ENCODE assay signal across 7 mouse cellular contexts in the genomic region with DNA sequence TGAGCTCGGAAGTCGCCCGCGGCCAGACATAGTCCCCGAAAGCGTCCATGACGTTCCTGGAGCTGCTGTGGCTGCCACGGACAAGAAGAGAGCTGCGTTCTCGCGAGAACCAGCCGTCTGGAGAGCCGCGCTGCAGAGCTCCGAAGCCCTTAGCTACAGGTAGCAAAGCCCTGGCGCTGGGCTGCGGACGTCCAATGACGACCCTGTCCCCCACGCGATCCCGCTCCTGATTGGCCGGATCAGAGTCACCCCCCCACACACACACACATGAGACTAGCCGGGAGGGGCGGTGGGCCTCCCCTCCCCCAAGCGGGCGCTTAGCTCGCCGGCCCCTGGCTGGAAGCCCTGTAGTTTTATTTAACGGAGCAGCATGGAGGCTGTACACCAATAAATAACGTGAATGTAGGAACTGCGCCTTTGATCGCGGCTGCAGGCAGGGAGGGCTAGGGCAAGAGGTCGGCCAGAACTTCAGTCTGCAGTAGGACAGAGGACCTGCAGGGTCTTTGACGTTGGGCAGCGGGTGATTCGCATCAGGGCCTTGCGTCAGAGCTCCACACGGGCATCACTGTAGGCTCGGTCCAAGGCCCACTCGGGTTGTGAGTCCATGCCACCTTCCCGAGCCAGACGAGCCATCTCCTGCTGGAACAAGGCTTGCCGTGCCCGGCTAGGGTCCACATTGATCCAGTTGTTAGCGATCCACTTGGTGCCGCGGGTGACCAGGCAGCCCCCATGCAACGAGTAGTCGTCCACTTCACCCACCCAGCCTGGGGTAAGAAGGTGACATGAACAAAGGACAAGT. TPM values are rescaled to one million over a fixed set of nuclear protein-coding genes. Genes with fewer than 3 reads are reported as not detected.
DNase-seq lines count a peak whose midpoint lies in the region; ATAC-seq and TF ChIP-seq lines count a peak whose summit lies in the region.

Gene Wdr6, minus strand, starts transcription at position 195 of the 799 bp plus-strand sequence.

- no peaks in the 10 kb centered on the region for H3K27me3 ChIP-seq in intestine, embryonic 16.5 days (replicated peaks; ENCODE audit: control insufficient read depth, insufficient read depth, low read length)
- H3K27me3 ChIP-seq in midbrain, embryonic 11.5 days (ENCODE audit: control insufficient read depth, insufficient read depth, low read length): no peaks in the 10 kb centered on the region; the same call in 1 of the 2 replicates
- no peaks in the 10 kb centered on the region for H3K27me3 ChIP-seq in small intestine, adult 2 months (ENCODE audit: control insufficient read depth, insufficient read depth, low read length)

- peak; percentile 50; the same call in 1 of the 2 replicates for TF ChIP-seq POLR2A in small intestine, adult 2 months (IDR thresholded peaks at IDR 0.05; ENCODE audit: low read depth, low read length)

- H3K27ac ChIP-seq in intestine, embryonic 16.5 days (ENCODE audit: low read length): peak within 1 kb of the TSS; percentile 93
- peak within 1 kb of the TSS; percentile 95 for H3K27ac ChIP-seq in midbrain, embryonic 11.5 days (ENCODE audit: low read depth, low read length)
- peak within 1 kb of the TSS; percentile 40 for H3K27ac ChIP-seq in small intestine, adult 2 months (ENCODE audit: insufficient read depth, low read depth, low read length)

- H3K9ac ChIP-seq in intestine, embryonic 16.5 days (ENCODE audit: low read depth, low read length): peak within 1 kb of the TSS; percentile 88
- H3K9ac ChIP-seq in midbrain, embryonic 11.5 days (ENCODE audit: low read length): peak within 1 kb of the TSS; percentile 85

- ATAC-seq in intestine, embryonic 16.5 days: peak; percentile 97
- ATAC-seq in midbrain, embryonic 11.5 days (ENCODE audit: low FRiP score): peak; percentile 97

- peak within 1 kb of the TSS; percentile 79 for H3K4me2 ChIP-seq in intestine, embryonic 16.5 days (ENCODE audit: low read depth, low read length)
- peak within 1 kb of the TSS; percentile 78 for H3K4me2 ChIP-seq in midbrain, embryonic 11.5 days

- 5% methylated on average over 51 of the region's 51 CpGs for WGBS in intestine, embryonic 16.5 days
- 5% methylated on average over 51 of the region's 51 CpGs for WGBS in midbrain, embryonic 11.5 days
- WGBS in small intestine, adult 2 months: 4% methylated on average over 51 of the region's 51 CpGs

- peaks cover 7% of the 10 kb centered on the region for H3K36me3 ChIP-seq in intestine, embryonic 16.5 days (ENCODE audit: control insufficient read depth, insufficient read depth, low read length)
- peaks cover 3% of the 10 kb centered on the region for H3K36me3 ChIP-seq in midbrain, embryonic 11.5 days (ENCODE audit: control insufficient read depth, insufficient read depth, low read length)
- no peaks in the 10 kb centered on the region for H3K36me3 ChIP-seq in small intestine, adult 2 months (ENCODE audit: control insufficient read depth, insufficient read depth, low read length)

- no peaks in the 10 kb centered on the region for H3K9me3 ChIP-seq in intestine, embryonic 16.5 days (ENCODE audit: control insufficient read depth, low read length)
- no peaks in the 10 kb centered on the region for H3K9me3 ChIP-seq in midbrain, embryonic 11.5 days (ENCODE audit: control insufficient read depth, low read length)

- intact Hi-C loops in left cerebral cortex, postnatal 36 days (cut with DNase I): no loop called here

- peaks cover 30% of the 10 kb centered on the region for H3K4me1 ChIP-seq in intestine, embryonic 16.5 days (ENCODE audit: control insufficient read depth, insufficient read depth, low read length)
- peaks cover 36% of the 10 kb centered on the region for H3K4me1 ChIP-seq in midbrain, embryonic 11.5 days (ENCODE audit: control insufficient read depth, insufficient read depth, low read length)
- peaks cover 5% of the 10 kb centered on the region for H3K4me1 ChIP-seq in small intestine, adult 2 months (ENCODE audit: control insufficient read depth, insufficient read depth, insufficient read length, low read length)

- peak within 1 kb of the TSS; percentile 80 for H3K4me3 ChIP-seq in intestine, embryonic 16.5 days (ENCODE audit: low read length)
- H3K4me3 ChIP-seq in midbrain, embryonic 11.5 days (ENCODE audit: low read depth, low read length): peak within 1 kb of the TSS; percentile 87
- peak within 1 kb of the TSS; percentile 90 for H3K4me3 ChIP-seq in small intestine, adult 2 months (ENCODE audit: low read depth, low read length)

- DNase-seq in adrenal gland, adult 8-10 months: peak; percentile 95
- DNase-seq in embryo, embryonic 9.5 days (ENCODE audit: extremely low spot score): peak; percentile 96
- DNase-seq in gastrocnemius, postnatal 4 days (ENCODE audit: low spot score in 2 of 2): peak; percentile 84 to 90
- peak; percentile 88 to 89 for DNase-seq in left cerebral cortex, postnatal 36 days (ENCODE audit: low spot score in 2 of 2)
- DNase-seq in midbrain, embryonic 11.5 days (ENCODE audit: low spot score, missing footprints): peak; percentile 99

- no peak for TF ChIP-seq CTCF in small intestine, adult 2 months (IDR thresholded peaks at IDR 0.05; ENCODE audit: extremely low read depth, insufficient read length, insufficient replicate concordance, low read depth, low read length)

RNA-seq across cellular contexts. Expression of gene Wdr6, which starts in this region (rescaled TPM):
- total RNA-seq in adrenal gland, adult 8-10 months (2022): 100 to 1,000 TPM; 115 to 182 (median 165) TPM
- total RNA-seq in gastrocnemius, postnatal 4 days (2021): 10 to 100 TPM; 27.7 to 32.2 TPM
- polyA plus RNA-seq in intestine, embryonic 16.5 days (2015; fragmentation: Nextera tagmentation; extraction: Ambion mirVana): 60.7 and 64.4 TPM in 2 replicates
- total RNA-seq in left cerebral cortex, postnatal 36 days (2021): 100 to 1,000 TPM; 112 to 118 TPM
- 117 and 132 TPM in 2 replicates for polyA plus RNA-seq in midbrain, embryonic 11.5 days (2014; fragmentation: Nextera tagmentation; extraction: Ambion mirVana)
- polyA plus RNA-seq in small intestine, adult 2 months (2012; rRNA removed): 10.7 and 15.9 TPM in 2 replicates

Comparison
In these comparisons a context has a peak if more than half of its experiments do, and no peak if none do; other contexts are left out.
1. Peak in every context shown above with its lines: DNase-seq, ATAC-seq, H3K4me3 ChIP-seq and H3K27ac ChIP-seq.
2. H3K27ac ChIP-seq: peak in every context shown above with its lines; median percentile 95 in midbrain, embryonic 11.5 days; 93 in intestine, embryonic 16.5 days; 40 in small intestine, adult 2 months.